Mouse (Mus musculus): ENCODE results near the gene Fndc10.
"Not testable (repeated sequence)": the region's sequence is repeated elsewhere in the genome, so short reads cannot be mapped to it uniquely, and the experiment has no call there.

The Fndc10 gene

DNA sequence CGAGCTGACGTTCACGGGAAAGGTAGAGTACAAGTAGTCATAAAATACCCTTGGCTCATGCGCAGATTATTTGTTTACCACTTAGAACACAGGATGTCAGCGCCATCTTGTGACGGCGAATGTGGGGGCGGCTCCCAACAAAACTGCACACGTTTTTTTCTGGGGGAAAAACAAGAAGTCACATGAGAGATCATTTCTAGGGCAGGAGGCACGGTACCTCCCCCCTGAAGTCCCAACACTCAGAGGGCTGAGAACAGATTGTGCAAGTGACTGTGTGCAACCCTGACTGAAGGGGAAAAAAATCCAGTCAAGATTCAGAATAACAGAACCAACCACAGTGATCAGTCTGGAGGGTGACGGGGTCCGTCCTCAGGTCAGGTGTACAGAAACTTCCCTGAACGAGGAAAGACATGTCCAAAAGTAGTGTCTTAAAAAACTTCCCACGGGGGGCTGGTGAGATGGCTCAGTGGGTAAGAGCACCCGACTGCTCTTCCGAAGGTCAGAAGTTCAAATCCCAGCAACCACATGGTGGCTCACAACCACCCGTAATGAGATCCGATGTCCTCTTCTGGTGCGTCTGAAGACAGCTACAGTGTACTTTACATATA is 10.4 kb upstream of the Fndc10 start:
- DNase-seq (ENCODE audit: low read depth, low spot score): not testable (repeated sequence)

DNA sequence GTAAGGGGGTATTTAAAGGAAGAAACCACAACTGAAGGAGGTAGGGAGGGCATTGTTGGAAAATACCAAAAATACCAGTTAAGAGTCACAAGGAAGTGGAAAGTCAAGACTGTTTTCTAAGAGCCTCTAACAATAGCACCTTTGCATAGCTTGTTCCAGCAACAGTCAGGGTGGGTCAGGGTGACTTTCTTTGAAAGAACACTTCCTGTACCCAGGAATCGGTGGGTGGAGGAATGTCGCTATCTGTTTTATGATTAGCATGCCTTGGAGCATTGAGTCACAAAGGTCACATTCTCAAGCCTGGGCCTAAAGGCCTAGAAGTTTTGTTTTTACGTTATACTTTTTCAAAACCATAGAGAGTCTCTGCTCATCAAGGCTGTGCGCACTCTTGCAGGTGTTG is 6.4 kb upstream of the Fndc10 start:
- not testable (repeated sequence) for DNase-seq (ENCODE audit: low read depth, low spot score)

DNA sequence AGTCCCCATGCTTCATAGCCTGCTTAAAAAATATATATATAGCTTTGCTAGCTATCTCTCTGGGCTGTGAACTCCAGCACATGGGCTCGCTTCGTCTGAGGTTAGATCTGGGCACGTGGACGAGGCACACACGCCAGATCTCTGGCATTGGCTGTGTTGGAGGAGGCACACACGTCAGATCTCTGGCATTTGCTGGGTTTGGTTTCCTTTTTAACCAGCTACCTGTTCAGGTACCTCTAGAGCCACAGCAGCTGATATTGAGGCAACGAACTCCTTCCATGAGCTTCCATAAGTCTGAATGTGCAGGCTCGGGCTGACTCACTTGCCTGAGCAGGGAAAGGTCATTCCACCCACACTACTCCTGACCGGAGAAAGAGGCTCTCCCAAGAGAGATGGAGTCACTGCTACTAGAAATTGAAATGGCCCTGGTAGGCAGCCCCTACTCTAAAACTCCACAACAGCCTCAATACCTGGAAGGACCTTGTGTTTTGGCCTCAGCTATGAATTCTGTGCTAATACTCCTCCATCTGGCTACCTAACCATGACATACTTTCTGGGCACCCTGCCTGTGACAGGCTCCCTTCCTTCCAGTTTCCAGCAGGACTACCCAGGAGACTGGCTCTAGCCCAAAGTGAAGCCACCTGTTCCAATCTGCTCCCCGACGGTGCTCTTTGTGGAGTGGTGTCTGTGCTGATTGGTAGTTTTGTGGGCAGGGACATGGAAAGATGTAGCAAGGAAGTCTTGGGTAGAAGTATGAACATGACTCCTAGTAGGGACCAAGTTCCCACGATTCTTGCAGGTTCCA is 3.4 kb upstream of the Fndc10 start:
- DNase-seq (ENCODE audit: low read depth, low spot score): no peak

DNA sequence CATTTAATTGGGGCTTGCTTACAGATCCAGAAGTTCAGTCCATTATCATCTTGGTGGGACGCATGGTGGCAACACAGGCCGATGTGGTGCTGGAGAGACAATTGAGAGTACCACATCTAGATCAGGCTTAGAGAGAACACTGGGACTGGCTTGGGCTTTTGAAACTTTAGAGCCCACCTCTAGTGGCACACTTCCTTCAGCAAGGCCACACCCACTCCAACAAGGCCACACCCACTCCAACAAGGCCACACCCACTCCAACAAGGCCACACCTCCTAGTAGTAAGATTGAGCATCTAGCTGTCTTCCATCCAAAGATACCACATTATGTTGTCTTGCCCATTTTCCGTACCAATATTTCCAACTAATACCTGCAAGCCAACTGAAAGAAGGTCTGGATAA is 1.7 kb upstream of the Fndc10 start:
- DNase-seq (ENCODE audit: low read depth, low spot score): no peak

DNA sequence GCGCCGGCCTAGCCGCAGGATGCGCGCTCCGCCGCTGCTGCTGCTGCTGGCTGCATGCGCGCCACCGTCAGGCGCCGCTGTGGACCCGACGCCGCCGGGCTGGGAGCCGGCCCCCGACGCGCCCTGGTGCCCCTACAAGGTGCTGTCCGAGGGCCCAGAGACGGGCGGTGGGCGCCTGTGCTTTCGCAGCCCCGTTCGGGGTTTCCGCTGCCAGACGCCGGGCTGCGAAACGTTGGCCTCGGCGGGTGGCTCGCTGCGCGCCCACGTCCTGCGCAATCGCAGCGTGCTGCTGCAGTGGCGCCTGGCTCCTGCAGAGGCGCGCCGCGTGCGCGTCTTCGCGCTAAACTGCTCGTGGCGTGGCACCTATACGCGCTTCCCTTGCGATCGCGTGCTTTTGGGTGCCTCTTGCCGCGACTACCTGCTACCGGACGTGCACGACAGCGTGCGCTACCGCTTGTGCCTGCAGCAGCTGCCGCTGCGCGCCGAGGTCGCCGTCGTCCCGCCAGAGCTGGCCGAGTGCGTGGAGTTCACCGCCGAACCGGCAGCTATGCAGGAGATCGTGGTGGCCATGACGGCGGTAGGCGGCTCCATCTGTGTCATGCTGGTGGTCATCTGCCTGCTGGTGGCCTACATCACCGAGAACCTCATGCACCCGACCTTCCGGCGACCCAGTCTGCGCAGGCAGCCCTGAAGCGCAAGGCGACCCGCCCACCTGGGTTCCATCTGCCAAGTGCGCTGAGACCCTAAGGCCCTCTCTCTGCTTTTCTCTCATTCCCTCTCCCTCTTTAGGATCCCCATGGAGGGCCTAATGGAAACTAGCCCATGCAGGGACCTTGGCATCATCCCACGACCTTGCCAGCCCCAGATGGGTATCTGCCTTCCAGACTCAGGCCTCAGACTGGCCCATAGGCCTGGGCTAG is 600 bp downstream of the Fndc10 start:
- DNase-seq (ENCODE audit: low read depth, low spot score): peak; percentile 35

DNA sequence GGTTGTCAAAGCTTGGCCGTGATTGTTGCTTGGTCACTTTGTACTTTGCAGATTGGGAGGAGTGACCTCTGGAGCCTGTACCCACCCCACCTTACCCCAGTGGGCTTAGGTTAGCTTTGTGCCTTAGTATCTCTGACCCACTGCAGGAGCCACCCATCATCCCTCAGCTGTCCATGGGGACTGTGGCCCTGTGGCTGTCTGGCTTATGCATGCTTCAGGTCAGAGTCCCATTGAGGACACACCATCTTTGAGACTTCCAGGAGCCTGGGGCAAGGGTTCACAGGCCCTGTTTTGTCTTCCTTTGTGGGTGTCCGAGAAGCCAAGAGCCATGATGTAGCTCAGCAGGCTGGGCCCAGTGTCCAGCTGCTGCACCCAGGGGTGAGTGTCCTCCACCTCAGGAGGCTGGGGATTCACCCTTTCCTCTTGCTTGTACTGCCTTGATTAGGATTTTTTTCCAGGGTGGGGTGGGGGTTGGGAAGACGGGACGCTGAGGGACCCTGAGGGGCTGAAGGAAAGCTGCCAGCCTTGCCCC is 1.5 kb downstream of the Fndc10 start:
- no peak for DNase-seq (ENCODE audit: low read depth, low spot score)

DNA sequence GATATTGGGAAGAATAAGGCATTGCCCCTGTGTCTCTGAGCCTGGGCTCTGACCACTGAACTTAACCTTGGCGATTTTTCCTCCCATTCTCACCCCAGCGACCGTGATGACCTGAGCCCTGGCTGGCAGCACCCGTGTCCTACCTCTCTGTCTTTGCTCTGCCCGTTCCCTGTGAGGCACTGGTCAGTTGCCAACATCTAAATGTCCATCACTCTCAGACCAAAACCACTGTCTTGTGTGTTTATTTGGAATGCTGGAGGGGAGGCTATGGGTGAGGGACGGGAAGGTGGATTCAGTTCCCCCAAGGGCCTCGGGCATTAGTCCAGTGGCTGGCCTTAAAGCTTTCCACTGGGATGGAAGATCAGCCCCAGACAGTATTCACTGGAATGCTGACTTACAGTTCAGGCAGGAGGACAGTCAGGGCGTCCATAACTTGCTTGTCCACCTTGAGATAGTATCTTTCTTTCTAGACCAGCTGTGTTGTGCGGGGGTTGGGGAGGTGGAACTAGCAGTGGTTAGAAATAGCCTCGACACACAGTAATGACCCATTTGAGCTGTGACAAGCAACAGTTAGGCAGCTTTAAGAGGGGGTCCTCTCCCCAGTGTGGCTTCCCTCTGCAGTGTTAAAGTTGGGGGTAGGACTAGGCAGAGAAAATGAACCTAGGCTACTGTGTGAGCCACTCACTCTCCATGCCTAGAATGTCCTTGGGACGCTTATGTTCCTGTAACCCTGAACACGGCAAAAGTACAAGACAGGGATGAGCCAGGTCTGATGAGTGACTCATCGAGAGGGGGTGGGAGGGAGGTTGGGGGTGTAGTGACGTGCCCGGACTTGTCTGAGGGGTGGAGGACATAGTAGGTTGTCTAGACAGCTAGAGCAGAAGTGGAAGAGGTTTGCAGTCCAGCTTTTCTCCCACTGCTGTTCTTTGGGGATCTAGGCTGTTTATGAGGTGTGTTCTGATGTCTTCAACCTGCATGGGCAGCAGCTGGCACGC is 2.4 kb downstream of the Fndc10 start:
- DNase-seq (ENCODE audit: low read depth, low spot score): no peak

DNA sequence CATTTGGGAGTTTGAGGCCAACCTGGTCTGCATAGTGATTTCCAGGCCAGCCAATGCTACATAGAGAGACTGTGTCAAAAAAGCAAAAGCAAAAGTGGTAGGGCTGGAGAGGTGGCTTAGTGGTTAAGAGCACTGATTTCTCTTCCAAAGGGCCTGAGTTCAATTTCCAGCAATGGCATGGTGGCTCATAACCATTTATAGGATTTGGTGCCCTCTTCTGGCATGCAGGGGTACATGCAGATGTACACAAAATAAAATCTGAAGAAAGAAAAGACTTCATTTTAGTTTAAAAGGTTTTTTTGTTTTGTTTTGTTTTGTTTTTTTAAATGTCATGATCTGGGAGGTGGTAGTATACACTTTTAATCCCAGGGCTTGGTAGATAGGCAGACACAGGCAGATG is 6.3 kb downstream of the Fndc10 start:
- DNase-seq (ENCODE audit: low read depth, low spot score): no peak

DNA sequence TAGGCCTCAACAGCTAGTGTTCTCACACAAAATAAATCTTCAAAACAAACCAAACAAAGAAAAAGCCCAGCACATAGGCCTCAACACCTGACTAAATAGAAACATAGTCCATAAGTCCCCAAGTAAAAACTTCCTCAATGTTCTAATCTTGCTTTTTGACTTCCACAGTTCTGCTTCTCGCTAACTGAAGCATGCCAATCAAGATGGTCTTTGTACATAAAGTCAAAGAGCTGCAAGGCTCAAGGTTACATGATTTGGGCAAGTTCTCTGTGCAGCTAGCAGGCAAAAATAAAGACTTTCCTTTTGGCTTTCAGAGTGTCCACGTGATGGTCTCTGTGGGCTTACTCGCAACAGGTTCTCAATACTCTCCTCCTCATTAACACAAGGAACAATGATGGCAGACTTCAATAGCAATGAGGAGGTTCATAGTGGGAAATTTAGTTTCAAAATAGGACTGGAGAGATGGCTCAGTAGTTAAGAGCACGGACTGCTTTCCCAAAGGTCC is 9.3 kb downstream of the Fndc10 start:
- DNase-seq (ENCODE audit: low read depth, low spot score): no peak

DNA sequence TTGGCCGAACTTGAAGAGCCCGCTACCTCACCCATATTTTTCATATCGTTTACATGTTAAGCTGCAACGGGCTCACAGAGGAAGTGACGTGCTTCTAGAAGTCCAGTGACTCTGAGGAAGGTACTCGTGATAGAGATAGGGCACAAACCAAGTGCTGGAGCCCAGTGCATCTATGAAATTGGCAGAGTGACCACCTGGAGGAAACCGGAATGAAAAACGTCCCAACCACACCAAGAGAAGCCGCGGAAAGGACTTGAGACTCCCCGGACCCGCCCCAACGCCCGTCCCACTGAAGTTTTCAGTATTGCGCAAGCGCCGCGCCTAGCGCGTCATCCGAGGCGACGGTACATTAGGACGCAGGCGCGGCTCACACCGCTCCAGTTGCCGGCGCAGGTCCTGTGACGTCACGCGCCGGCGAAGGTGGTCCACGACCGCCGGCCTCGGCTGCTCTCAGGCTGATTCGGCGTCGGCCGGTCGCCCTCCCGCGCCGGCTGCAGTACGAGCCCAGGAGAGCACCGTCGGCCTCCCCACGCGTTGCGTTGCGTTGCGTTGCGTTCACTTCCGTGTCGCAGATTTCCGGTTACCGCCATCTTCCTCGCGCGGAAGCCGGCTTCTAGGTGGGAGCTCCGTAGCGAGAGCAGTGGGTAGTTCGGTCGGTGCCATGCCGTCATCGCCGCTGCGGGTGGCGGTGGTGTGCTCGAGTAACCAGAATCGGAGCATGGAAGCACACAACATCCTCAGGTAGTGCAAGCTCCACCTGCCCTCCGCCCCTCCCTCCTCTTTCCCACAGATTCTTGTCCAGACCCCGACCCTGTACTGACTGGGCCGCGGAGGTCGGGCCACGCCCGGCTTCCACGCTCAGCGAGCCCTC is 10.8 kb downstream of the Fndc10 start, which contains the start of gene Ssu72:
TSS of gene Ssu72 (plus strand) at position 80 of the 871 bp plus-strand sequence.
- DNase-seq (ENCODE audit: low read depth, low spot score): peak; percentile 94

DNA sequence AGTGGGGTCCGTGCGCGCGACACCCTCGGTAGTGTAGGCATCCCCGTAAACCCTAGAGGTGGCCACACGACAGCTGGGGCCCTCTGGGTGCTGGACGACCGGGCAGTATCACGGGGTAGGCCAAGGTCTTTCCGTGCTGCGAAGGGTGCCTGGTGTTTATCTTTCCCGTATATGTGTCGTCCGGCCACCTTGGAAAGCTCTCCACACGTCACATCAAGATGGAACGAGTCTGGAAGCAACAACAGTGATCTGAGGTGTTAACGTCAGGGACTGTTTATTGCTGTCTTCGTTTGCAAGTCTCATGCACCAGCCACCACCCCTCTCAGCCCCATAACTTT is 11.4 kb downstream of the Fndc10 start:
- peak; percentile 16 for DNase-seq (ENCODE audit: low read depth, low spot score)

DNA sequence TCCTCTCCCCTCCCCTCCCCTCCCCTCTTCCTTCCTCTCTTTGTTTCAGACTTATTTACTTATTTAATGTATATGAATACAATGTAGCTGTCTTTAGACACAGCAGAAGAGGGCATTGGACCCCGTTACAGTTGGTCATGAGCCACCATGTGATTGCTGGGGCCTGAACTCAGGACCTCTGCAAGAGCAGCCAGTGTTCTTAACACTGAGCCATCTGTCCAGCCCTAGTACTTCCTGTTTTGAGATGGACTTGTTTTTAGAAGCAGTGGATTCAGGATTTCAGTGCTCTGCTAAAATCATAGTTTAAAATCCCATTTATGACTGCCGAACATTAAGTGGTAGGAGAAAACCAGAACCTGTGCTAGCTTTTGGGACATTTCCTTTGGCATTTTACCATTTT is 14.4 kb downstream of the Fndc10 start:
- DNase-seq (ENCODE audit: low read depth, low spot score): no peak

DNA sequence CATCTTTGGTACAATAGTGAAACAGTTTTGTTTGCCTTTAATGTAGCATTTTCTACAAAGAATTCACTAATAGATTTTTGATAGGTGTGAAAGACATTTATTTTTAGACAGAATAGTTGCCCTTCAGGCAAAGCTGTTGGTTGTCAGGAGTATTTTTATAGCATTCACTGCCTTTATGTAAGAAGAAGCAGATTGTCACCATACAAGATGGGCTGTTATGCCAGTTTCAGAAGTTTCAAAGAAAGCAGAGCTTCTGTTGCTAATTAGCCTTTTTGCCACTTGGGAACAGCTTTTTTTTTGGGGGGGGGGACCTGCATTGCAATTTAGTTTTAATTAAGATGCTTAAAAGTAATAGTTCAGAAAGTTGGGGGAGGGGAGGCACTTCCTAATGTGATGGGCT is 14.8 kb downstream of the Fndc10 start:
- no peak for DNase-seq (ENCODE audit: low read depth, low spot score)

DNA sequence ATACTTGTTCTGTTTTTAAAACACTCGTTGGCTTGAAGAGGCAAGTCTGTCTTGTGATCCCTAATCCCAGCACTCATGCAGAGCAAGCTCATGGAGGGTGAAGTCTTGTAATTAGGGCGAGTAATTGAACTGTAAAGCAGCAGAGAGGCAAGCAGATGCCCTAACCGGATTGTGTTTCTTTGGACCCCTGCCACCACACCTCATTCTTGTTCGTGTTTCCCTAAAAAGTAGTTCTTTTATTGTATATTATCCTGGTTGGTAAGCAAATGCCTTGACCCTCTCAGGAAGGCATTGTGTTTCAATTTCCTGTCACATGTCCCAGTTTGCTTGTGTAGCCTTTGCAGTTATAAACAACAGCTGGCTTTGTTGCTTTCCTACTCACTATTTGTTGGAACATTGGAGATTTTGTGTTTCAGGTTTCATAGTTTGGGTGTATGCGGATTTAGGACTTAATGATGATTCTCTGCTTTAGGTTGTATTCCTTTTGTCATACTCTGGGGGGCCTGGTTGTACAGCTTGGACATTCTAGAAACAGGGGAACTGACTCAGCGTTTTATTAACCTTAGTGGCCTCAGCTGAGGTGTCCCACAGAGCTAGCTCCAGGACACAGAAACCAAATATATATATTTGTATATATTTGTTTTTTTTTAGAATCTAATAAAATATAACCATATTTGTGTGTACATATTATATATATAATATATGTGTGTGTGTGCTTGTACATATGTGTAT is 16.5 kb downstream of the Fndc10 start:
- DNase-seq (ENCODE audit: low read depth, low spot score): no peak

DNA sequence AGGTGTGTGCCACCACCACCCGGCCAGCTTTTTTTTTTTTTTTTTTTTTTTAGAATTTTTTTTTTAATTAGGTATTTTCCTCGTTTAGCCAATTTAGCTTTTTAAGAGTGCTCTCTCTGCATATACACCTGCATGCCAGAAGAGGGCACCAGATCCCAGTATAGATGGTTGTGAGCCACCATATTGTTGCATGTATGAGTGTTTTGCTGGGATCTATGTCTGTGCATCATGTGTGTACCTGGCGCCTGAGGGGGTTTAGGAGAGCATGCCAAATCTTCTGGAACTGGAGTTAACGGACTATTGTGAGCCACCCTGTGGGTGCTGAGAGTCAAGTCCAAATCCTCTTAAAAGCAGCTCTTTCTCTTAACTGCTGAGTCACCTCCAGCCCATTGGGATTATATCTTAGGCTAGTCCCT is 27.5 kb downstream of the Fndc10 start:
- DNase-seq (ENCODE audit: low read depth, low spot score): no peak

DNA sequence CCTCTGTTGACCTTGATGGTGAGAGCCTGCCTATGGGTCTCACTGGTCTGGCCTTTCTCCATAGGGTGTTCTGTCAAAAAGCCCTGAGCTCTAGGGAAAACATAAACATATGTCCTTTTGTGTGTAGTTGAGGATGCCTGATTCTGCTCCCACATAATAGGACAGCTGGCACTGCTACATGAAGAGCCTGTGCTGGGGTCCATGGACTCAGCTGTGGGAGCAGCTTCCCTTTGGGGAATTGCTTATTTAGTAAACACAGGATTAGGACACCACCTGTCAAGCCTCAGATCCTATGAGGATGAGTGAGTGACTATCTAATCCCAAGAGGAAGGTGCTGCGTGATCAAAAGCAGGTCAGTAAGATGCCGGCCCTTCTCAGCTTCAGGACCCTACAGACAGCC is 33.9 kb downstream of the Fndc10 start:
- DNase-seq (ENCODE audit: low read depth, low spot score): no peak

DNA sequence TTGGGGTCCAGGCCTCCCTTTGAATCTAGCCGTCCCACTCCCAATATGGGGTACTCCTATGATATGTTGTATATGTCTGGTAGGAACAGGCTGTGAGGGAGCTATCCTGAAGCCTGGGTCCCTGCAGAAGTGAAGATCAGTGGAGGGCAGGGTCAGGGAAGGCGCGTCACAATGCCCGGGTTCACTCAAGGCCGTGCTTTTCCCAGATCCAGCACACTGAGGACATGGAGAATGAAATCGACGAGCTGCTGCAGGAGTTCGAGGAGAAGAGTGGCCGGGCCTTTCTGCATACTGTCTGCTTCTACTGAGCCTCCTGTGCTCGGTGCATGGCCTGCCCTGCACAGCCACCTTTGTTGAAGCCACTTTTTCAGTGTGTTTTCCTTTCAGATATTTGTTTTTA is 39.1 kb downstream of the Fndc10 start:
- DNase-seq (ENCODE audit: low read depth, low spot score): no peak

DNA sequence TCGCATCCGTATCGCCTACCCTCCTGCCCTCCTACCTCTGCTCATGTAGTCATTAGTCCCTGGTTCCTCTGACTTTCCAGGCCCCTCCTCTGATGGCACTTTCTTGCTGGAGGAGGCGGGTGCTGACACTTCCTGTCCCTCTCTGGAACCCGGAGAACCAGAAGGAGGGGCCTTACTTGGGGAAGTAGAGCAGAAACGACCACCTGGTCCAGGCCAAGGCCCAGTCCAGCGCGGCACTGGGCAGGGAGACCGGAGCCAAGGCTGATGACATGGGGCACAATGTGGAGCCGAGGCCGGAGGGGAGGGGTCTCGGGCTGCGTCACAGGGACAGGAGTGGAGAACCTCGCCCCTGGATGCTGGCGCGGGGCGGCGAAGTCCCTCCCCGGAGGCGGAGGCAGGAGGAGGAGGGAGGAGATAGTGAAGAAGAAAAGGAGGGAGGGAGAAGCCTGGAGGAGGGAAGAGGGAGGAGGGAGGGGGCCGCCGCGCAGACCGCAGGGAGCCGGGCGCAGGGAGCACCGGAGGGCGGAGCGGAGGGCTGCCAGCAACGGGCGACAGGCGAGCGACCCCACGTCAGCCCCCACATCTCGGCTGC is 40.3 kb downstream of the Fndc10 start, which contains the start of gene Tmem240:
TSS of gene Tmem240 (plus strand) at position 451 of the 592 bp plus-strand sequence.
- DNase-seq (ENCODE audit: low read depth, low spot score): peak; percentile 85
